Comparison of ENCODE assay signal across 8 mouse cellular contexts in the genomic region with DNA sequence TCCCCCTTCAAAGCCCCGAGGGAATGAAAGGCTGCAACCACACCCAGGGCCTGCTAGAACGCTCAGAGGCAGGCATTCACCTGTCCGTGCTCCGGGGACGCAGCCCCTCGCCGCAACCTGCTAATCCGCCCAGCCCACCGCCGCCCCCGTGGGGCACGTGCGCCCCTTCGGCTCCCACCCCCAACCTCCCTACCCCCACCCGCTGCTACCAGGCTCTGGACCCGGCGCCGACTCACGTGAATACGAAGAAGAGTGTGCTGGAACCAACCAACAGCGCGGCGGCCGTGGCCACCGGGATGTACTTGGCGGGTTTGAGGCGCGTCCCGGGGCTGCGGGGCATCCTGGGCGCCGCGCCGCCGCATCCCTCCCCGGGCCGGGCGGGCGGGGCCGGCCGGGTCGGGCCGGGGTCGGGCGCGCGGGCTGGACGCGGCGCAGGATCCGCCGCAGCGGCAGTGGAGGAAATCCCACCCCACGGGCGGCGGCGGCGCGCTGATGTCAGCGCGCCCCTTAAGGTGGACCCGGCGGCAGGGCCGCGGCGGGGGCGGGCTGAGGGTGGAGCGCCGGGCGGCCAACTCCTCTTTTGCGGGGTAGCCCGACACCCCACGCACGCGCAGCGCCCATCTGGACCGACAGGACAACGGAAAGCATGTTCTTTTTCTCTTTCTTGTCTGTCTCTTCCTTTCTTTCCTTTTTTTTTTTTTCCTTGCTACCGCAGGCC. TPM values are rescaled to one million over a fixed set of nuclear protein-coding genes. Genes with fewer than 3 reads are reported as not detected.
DNase-seq lines count a peak whose midpoint lies in the region; ATAC-seq and TF ChIP-seq lines count a peak whose summit lies in the region.

TSS of gene Zdhhc8 (minus strand) at position 466 of the 718 bp plus-strand sequence.

- DNase-seq in G1E (ENCODE audit: low spot score), result no peak
- DNase-seq in cerebellum, adult 11 months, result peak; percentile 67
- peak; percentile 66 for DNase-seq in hindbrain, embryonic 10.5 days (ENCODE audit: low spot score)
- peak; percentile 72 to 81 for DNase-seq in layer of hippocampus, postnatal 10 days (ENCODE audit: low spot score in 2 of 2)
- peak; percentile 84 for DNase-seq in lung, postnatal 0 days (ENCODE audit: low spot score)
- DNase-seq in ovary, postnatal 10 days (ENCODE audit: low spot score), result peak; percentile 53
- peak; percentile 68 to 76 for DNase-seq in thymus, postnatal 36 days

- H3K9me3 ChIP-seq in G1E (replicated peaks), result no peaks in the 10 kb centered on the region
- H3K9me3 ChIP-seq in hindbrain, embryonic 10.5 days, result no peaks in the 10 kb centered on the region
- H3K9me3 ChIP-seq in lung, postnatal 0 days (ENCODE audit: low read length), result no peaks in the 10 kb centered on the region

- no peak for TF ChIP-seq EP300 in lung, postnatal 0 days (IDR thresholded peaks at IDR 0.05)

- peak within 1 kb of the TSS; percentile 91 for H3K27ac ChIP-seq in hindbrain, embryonic 10.5 days
- peak within 1 kb of the TSS; percentile 87 for H3K27ac ChIP-seq in lung, postnatal 0 days (ENCODE audit: low read length)

- TF ChIP-seq CTCF in G1E (IDR thresholded peaks at IDR 0.05; ENCODE audit: low read depth, low read length), result no peak
- no peak for TF ChIP-seq CTCF in lung, postnatal 0 days (IDR thresholded peaks at IDR 0.05)

- H3K9ac ChIP-seq in lung, postnatal 0 days (replicated peaks; ENCODE audit: low read depth), result peak within 1 kb of the TSS; percentile 68

- no peak for ATAC-seq in G1E (ENCODE audit: extremely low read depth, insufficient number of reproducible peaks, low FRiP score, poor library complexity, severe bottlenecking)
- ATAC-seq in frontal cortex, adult (ENCODE audit: low TSS enrichment), result peak; percentile 66
- peak; percentile 92 for ATAC-seq in lung, postnatal 0 days

- under 1% methylated on average over 79 of the region's 79 CpGs for WGBS in hindbrain, embryonic 10.5 days
- WGBS in lung, postnatal 0 days, result under 1% methylated on average over 44 of the region's 79 CpGs

- H3K4me2 ChIP-seq in lung, postnatal 0 days (replicated peaks; ENCODE audit: low read depth, low read length), result peak within 1 kb of the TSS; percentile 82

- peaks cover 44% of the 10 kb centered on the region for H3K36me3 ChIP-seq in G1E (replicated peaks)
- peaks cover 31% of the 10 kb centered on the region for H3K36me3 ChIP-seq in hindbrain, embryonic 10.5 days
- 0 out of 2 replicates have a peak, but pooled peaks cover 4% of the 10 kb centered on the region for H3K36me3 ChIP-seq in lung, postnatal 0 days (ENCODE audit: insufficient read depth, low read length)

- peaks cover 25% of the 10 kb centered on the region for H3K4me1 ChIP-seq in G1E (ENCODE audit: insufficient read depth, low read depth, low read length)
- peaks cover 31% of the 10 kb centered on the region for H3K4me1 ChIP-seq in hindbrain, embryonic 10.5 days (replicated peaks)
- peaks cover 15% of the 10 kb centered on the region; the same call in 1 of the 2 replicates for H3K4me1 ChIP-seq in lung, postnatal 0 days (ENCODE audit: insufficient read depth, low read depth, low read length)

- peak within 1 kb of the TSS; percentile 66 for H3K4me3 ChIP-seq in G1E (ENCODE audit: low read depth, low read length)
- H3K4me3 ChIP-seq in hindbrain, embryonic 10.5 days, result peak within 1 kb of the TSS; percentile 88
- H3K4me3 ChIP-seq in lung, postnatal 0 days (ENCODE audit: low read depth, low read length), result peak within 1 kb of the TSS; percentile 86

- H3K27me3 ChIP-seq in G1E (ENCODE audit: insufficient read depth, low read length), result peaks cover 51% of the 10 kb centered on the region
- no peaks in the 10 kb centered on the region for H3K27me3 ChIP-seq in hindbrain, embryonic 10.5 days (ENCODE audit: insufficient read depth, poor library complexity, severe bottlenecking)
- no peaks in the 10 kb centered on the region for H3K27me3 ChIP-seq in lung, postnatal 0 days (replicated peaks; ENCODE audit: insufficient read depth, low read length)

RNA-seq across cellular contexts. Expression of gene Zdhhc8, which starts in this region (rescaled TPM):
- total RNA-seq in G1E (2014; fragmentation: Nextera tagmentation) (0.45 and 1.5 TPM in 2 replicates), G1E (2017) (0.46 and 0.71 TPM in 2 replicates)
- polyA plus RNA-seq in G1E (2012), result 4.7 and 5.7 TPM in 2 replicates
- 13.0 and 13.7 TPM in 2 replicates for polyA plus RNA-seq in hindbrain, embryonic 10.5 days (2016; fragmentation: Nextera tagmentation; extraction: Ambion mirVana)
- 10 to 100 TPM; 73.9 to 75.1 TPM for total RNA-seq in layer of hippocampus, postnatal 10 days (2021)
- 12.9 and 13.9 TPM in 2 replicates for polyA plus RNA-seq in lung, postnatal 0 days (2015; fragmentation: Nextera tagmentation; extraction: Ambion mirVana)

Comparison
In these comparisons a context has a peak if more than half of its experiments do, and no peak if none do; other contexts are left out.
1. RNA of gene Zdhhc8 (total RNA-seq): 73.9 to 75.1 TPM in layer of hippocampus, postnatal 10 days; 0.45 to 1.5 TPM in G1E; every median in the first group is over 10 times any median in the second.
2. Peak in every context shown above with its lines, with median percentiles within 50 percentile points of each other: H3K4me3 ChIP-seq.